Mouse (Mus musculus): ENCODE data around the gene Gtf3c4. TPM values are rescaled to one million over a fixed set of nuclear protein-coding genes. Genes with fewer than 3 reads are reported as not detected.
A peak's percentile ranks its signal among the peaks of the same experiment; 100 is the strongest.

The Gtf3c4 gene
- polyA plus RNA-seq, 1 experiment from 2014 or later, result 10.9 TPM

GRCm38 (mm10) chr2:28796298-28796697 lies 43.9 kb downstream of the Gtf3c4 start:
- Histone ChIP-seq H3K27me3 (replicated peaks) (no peaks in the 10 kb centered on the region), H3K9ac (no peak overlapping the region), H3K4me1 (replicated peaks) (no peaks in the 10 kb centered on the region), H3K9me3 (no peaks in the 10 kb centered on the region), H3K4me3 (replicated peaks) (no peak overlapping the region), H3K4me2 (replicated peaks) (no peak overlapping the region), H3K27ac (no peak overlapping the region), H3K36me3 (no peaks in the 10 kb centered on the region)
- ATAC-seq, result no peak
- WGBS, result 60% methylated on average over 8 of the region's 8 CpGs

- 80% methylated on average over 5 of the region's 5 CpGs for WGBS
- no peak overlapping the region for H3K4me3 ChIP-seq (replicated peaks)
- H3K27ac ChIP-seq, result no peak overlapping the region
- H3K4me2 ChIP-seq (replicated peaks), result no peak overlapping the region
- H3K36me3 ChIP-seq, result no peaks in the 10 kb centered on the region
- no peak for ATAC-seq
- H3K9me3 ChIP-seq, result no peaks in the 10 kb centered on the region
- no peaks in the 10 kb centered on the region for H3K4me1 ChIP-seq (replicated peaks)
- H3K9ac ChIP-seq, result no peak overlapping the region
- no peaks in the 10 kb centered on the region for H3K27me3 ChIP-seq (replicated peaks)
Observed at GRCm38 (mm10) chr2:28794623-28795022, 45.5 kb downstream of the Gtf3c4 start.

- no peaks in the 10 kb centered on the region for H3K27me3 ChIP-seq (replicated peaks)
- 16% methylated on average over 6 of the region's 6 CpGs for WGBS
- no peaks in the 10 kb centered on the region for H3K9me3 ChIP-seq
- no peaks in the 10 kb centered on the region for H3K36me3 ChIP-seq
- H3K9ac ChIP-seq, result no peak overlapping the region
- H3K4me1 ChIP-seq (replicated peaks), result no peaks in the 10 kb centered on the region
- H3K4me2 ChIP-seq (replicated peaks), result peak overlapping the region; percentile 30
- no peak overlapping the region for H3K4me3 ChIP-seq (replicated peaks)
- no peak overlapping the region for H3K27ac ChIP-seq
- peak; percentile 93 for ATAC-seq
Observed at GRCm38 (mm10) chr2:28792931-28793610, 47.1 kb downstream of the Gtf3c4 start.

- Histone ChIP-seq H3K27ac (no peak overlapping the region), H3K9me3 (no peaks in the 10 kb centered on the region), H3K27me3 (replicated peaks) (no peaks in the 10 kb centered on the region), H3K4me1 (replicated peaks) (no peaks in the 10 kb centered on the region), H3K36me3 (no peaks in the 10 kb centered on the region), H3K4me2 (replicated peaks) (no peak overlapping the region), H3K9ac (no peak overlapping the region), H3K4me3 (replicated peaks) (no peak overlapping the region)
- no peak for ATAC-seq
- WGBS, result 73% methylated on average over 6 of the region's 6 CpGs
Observed at GRCm38 (mm10) chr2:28787067-28787619, 53.0 kb downstream of the Gtf3c4 start.

- Histone ChIP-seq H3K36me3 (no peaks in the 10 kb centered on the region), H3K9ac (no peak overlapping the region), H3K4me1 (replicated peaks) (no peaks in the 10 kb centered on the region), H3K9me3 (no peaks in the 10 kb centered on the region), H3K27me3 (replicated peaks) (no peaks in the 10 kb centered on the region), H3K4me3 (replicated peaks) (no peak overlapping the region), H3K4me2 (replicated peaks) (no peak overlapping the region), H3K27ac (no peak overlapping the region)
- ATAC-seq, result no peak
- 71% methylated on average over 16 of the region's 16 CpGs for WGBS
Observed at GRCm38 (mm10) chr2:28786355-28787066, 53.6 kb downstream of the Gtf3c4 start.

- no peak for ATAC-seq
- H3K27me3 ChIP-seq (replicated peaks), result no peaks in the 10 kb centered on the region
- no peaks in the 10 kb centered on the region for H3K36me3 ChIP-seq
- H3K9ac ChIP-seq, result no peak overlapping the region
- H3K9me3 ChIP-seq, result no peaks in the 10 kb centered on the region
- no peaks in the 10 kb centered on the region for H3K4me1 ChIP-seq (replicated peaks)
- no peak overlapping the region for H3K4me2 ChIP-seq (replicated peaks)
- WGBS, result 88% methylated on average over 4 of the region's 4 CpGs
- no peak overlapping the region for H3K27ac ChIP-seq
- H3K4me3 ChIP-seq (replicated peaks), result no peak overlapping the region
Observed at GRCm38 (mm10) chr2:28781310-28781709, 58.9 kb downstream of the Gtf3c4 start.

GRCm38 (mm10) chr2:28780001-28780782 lies 60.0 kb downstream of the Gtf3c4 start:
- H3K27ac ChIP-seq, result no peak overlapping the region
- no peak for ATAC-seq
- H3K9ac ChIP-seq, result no peak overlapping the region
- no peaks in the 10 kb centered on the region for H3K27me3 ChIP-seq (replicated peaks)
- H3K9me3 ChIP-seq, result no peaks in the 10 kb centered on the region
- no peaks in the 10 kb centered on the region for H3K36me3 ChIP-seq
- 71% methylated on average over 16 of the region's 16 CpGs for WGBS
- H3K4me1 ChIP-seq (replicated peaks), result no peaks in the 10 kb centered on the region
- H3K4me3 ChIP-seq (replicated peaks), result no peak overlapping the region
- no peak overlapping the region for H3K4me2 ChIP-seq (replicated peaks)

GRCm38 (mm10) chr2:28776728-28777127 lies 63.4 kb downstream of the Gtf3c4 start:
- no peak overlapping the region for H3K27ac ChIP-seq
- no peaks in the 10 kb centered on the region for H3K4me1 ChIP-seq (replicated peaks)
- no peaks in the 10 kb centered on the region for H3K36me3 ChIP-seq
- H3K27me3 ChIP-seq (replicated peaks), result no peaks in the 10 kb centered on the region
- no peak overlapping the region for H3K9ac ChIP-seq
- no peak overlapping the region for H3K4me2 ChIP-seq (replicated peaks)
- ATAC-seq, result no peak
- H3K4me3 ChIP-seq (replicated peaks), result no peak overlapping the region
- H3K9me3 ChIP-seq, result no peaks in the 10 kb centered on the region
- WGBS, result 52% methylated on average over 2 of the region's 2 CpGs

GRCm38 (mm10) chr2:28774073-28774472 lies 66.1 kb downstream of the Gtf3c4 start:
- no peak overlapping the region for H3K4me2 ChIP-seq (replicated peaks)
- 48% methylated on average over 8 of the region's 8 CpGs for WGBS
- no peaks in the 10 kb centered on the region for H3K9me3 ChIP-seq
- H3K9ac ChIP-seq, result no peak overlapping the region
- ATAC-seq, result no peak
- H3K27me3 ChIP-seq (replicated peaks), result no peaks in the 10 kb centered on the region
- H3K4me1 ChIP-seq (replicated peaks), result peaks cover 8% of the 10 kb centered on the region; the same call in 1 of the 2 replicates
- H3K4me3 ChIP-seq (replicated peaks), result no peak overlapping the region
- no peaks in the 10 kb centered on the region for H3K36me3 ChIP-seq
- no peak overlapping the region for H3K27ac ChIP-seq

Other genes starting within 250 kb of the Gtf3c4 start
- gene Gfi1b, start 218.4 kb downstream of the Gtf3c4 start, polyA plus RNA-seq (2015; fragmentation: Nextera tagmentation; extraction: Ambion mirVana), result 1.1 and 1.5 TPM in 2 replicates
- 16.2 and 16.6 TPM in 2 replicates for gene Tsc1, start 199.1 kb downstream of the Gtf3c4 start, polyA plus RNA-seq (2015; fragmentation: Nextera tagmentation; extraction: Ambion mirVana)
- 1.0 and 1.2 TPM in 2 replicates for gene Spaca9, start 140.6 kb downstream of the Gtf3c4 start, polyA plus RNA-seq (2015; fragmentation: Nextera tagmentation; extraction: Ambion mirVana)
- gene Ak8, start 140.2 kb downstream of the Gtf3c4 start, polyA plus RNA-seq (2015; fragmentation: Nextera tagmentation; extraction: Ambion mirVana), result 0.44 and 0.48 TPM in 2 replicates
- 12.1 and 13.6 TPM in 2 replicates for gene Ddx31, start within 50 bp of the Gtf3c4 start, polyA plus RNA-seq (2015; fragmentation: Nextera tagmentation; extraction: Ambion mirVana)
- 0.06 TPM in 1 of 2 replicates, not detected in the other for gene Barhl1, start 76.3 kb upstream of the Gtf3c4 start, polyA plus RNA-seq (2015; fragmentation: Nextera tagmentation; extraction: Ambion mirVana)
- gene Cfap77, start 214.7 kb upstream of the Gtf3c4 start, polyA plus RNA-seq (2015; fragmentation: Nextera tagmentation; extraction: Ambion mirVana), result 0.25 and 0.54 TPM in 2 replicates
- 9.1 and 9.6 TPM in 2 replicates for gene Ttf1, start 219.9 kb upstream of the Gtf3c4 start, polyA plus RNA-seq (2015; fragmentation: Nextera tagmentation; extraction: Ambion mirVana)

Measured in intestine, embryonic 15.5 days (tissue).